Mouse (Mus musculus) erythroblast, embryonic 14.5 days (primary cell): ENCODE data around the gene Fam178b.

ENCODE experiments used
- GATA1 ChIP-seq: IDR thresholded peaks from 2 replicates; pipeline ENCODE4 v1.6.1; 2012; ENCODE audit warnings: low read length, inconsistent platforms, mixed read lengths
- TAL1 ChIP-seq: IDR thresholded peaks from 3 replicates; pipeline ENCODE4 v1.6.1; 2012; ENCODE audit warnings: low read length, inconsistent platforms, mixed read lengths

GRCm38 (mm10) chr1:36541844-36542243 lies 141.1 kb downstream of the Fam178b start:
- TF ChIP-seq TAL1 (no peak), GATA1 (no peak)
